Comparison of ENCODE assay signal across 8 mouse cellular contexts in the genomic region with DNA sequence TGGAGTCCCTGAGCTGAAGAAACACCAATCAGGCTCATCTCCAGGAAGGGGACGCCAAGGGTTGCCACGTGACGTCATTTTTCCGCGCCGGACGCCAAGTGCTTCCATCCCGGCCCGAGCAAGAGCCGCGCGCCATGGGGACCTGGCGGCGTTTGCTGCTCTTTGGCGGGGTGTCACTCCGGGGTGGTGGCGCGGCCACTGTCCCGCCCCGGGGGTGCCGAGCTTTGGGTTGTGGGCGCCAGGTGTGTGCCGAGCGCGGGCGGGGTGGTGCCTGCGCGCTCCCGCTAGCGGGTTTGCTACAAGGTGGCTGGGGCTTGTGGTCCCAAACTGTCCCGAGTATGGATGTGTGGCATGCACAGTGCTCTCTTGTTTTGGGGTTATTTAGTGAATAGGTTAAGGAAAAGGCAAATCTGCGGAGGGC. TPM values are rescaled to one million over a fixed set of nuclear protein-coding genes. Genes with fewer than 3 reads are reported as not detected.
DNase-seq lines count a peak whose midpoint lies in the region; ATAC-seq and TF ChIP-seq lines count a peak whose summit lies in the region.

A gene (plus strand): TSS at position 88 of the 421 bp plus-strand sequence.

- peak within 1 kb of the TSS; percentile 74 for H3K4me3 ChIP-seq in hindbrain, embryonic 13.5 days

- peaks cover 5% of the 10 kb centered on the region for H3K4me1 ChIP-seq in hindbrain, embryonic 13.5 days (replicated peaks)

- peak; percentile 41 for DNase-seq in Patski (ENCODE audit: low read depth, low spot score)
- peak; percentile 98 to 99 for DNase-seq in cerebellum, postnatal 14 days
- peak; percentile 88 to 92 for DNase-seq in frontal cortex, postnatal 14 days (ENCODE audit: low spot score in 2 of 2)
- peak; percentile 98 for DNase-seq in layer of hippocampus, postnatal 25 days (ENCODE audit: extremely low spot score in 1 of 2, low spot score in 1 of 2)
- peak; percentile 95 for DNase-seq in lung, postnatal 25 days (ENCODE audit: low spot score)
- DNase-seq in retina, embryonic 14.5 days (ENCODE audit: low spot score), result peak; percentile 97
- DNase-seq in thymus, postnatal 4 days, result peak; percentile 98

- no peak for TF ChIP-seq CTCF in Patski (IDR thresholded peaks at IDR 0.05)

- no peaks in the 10 kb centered on the region for H3K9me3 ChIP-seq in hindbrain, embryonic 13.5 days

- H3K36me3 ChIP-seq in hindbrain, embryonic 13.5 days, result no peaks in the 10 kb centered on the region

- ATAC-seq in Patski, result peak; percentile 88
- peak; percentile 99 for ATAC-seq in hindbrain, embryonic 13.5 days (ENCODE audit: low FRiP score)

- H3K9ac ChIP-seq in hindbrain, embryonic 13.5 days, result peak within 1 kb of the TSS; percentile 85

- H3K27ac ChIP-seq in hindbrain, embryonic 13.5 days, result peak within 1 kb of the TSS; percentile 63

- H3K4me2 ChIP-seq in hindbrain, embryonic 13.5 days, result peak within 1 kb of the TSS; percentile 60

- in situ Hi-C loops in Patski (cut with MboI; ENCODE audit: low pct_unique_long_range_greater_than_20kb), result no loop called here

- POLR2A ChIA-PET in Patski (lab: Charles Lee), result no interaction called here

- peaks cover 6% of the 10 kb centered on the region for H3K27me3 ChIP-seq in Patski
- no peaks in the 10 kb centered on the region for H3K27me3 ChIP-seq in hindbrain, embryonic 13.5 days

- CTCF ChIA-PET in Patski (lab: Charles Lee), result no interaction called here

- WGBS in hindbrain, embryonic 13.5 days, result under 1% methylated on average over 32 of the region's 32 CpGs

RNA-seq across cellular contexts. Expression of the gene that starts here (rescaled TPM):
- 6.3 TPM for polyA plus RNA-seq in Patski (2021)
- 8.3 and 8.5 TPM in 2 replicates for polyA plus RNA-seq in hindbrain, embryonic 13.5 days (2015; fragmentation: Nextera tagmentation; extraction: Ambion mirVana)
- total RNA-seq in layer of hippocampus, postnatal 25 days (2021), result 1 to 10 TPM; 4.1 to 4.3 TPM

Comparison
In these comparisons a context has a peak if more than half of its experiments do, and no peak if none do; other contexts are left out.
1. Peak in every context shown above with its lines: DNase-seq, ATAC-seq, H3K4me3 ChIP-seq and H3K27ac ChIP-seq.
2. DNase-seq: peak in every context shown above with its lines; median percentile 98 in cerebellum, postnatal 14 days; 98 in layer of hippocampus, postnatal 25 days; 98 in thymus, postnatal 4 days; 97 in retina, embryonic 14.5 days; 95 in lung, postnatal 25 days; 90 in frontal cortex, postnatal 14 days; 41 in Patski.